Mouse (Mus musculus) forebrain, postnatal 0 days (tissue): Measurements from ENCODE around the gene Olfr1423. TPM values are rescaled to one million over a fixed set of nuclear protein-coding genes. Genes with fewer than 3 reads are reported as not detected.
"Not testable (repeated sequence)": the region's sequence is repeated elsewhere in the genome, so short reads cannot be mapped to it uniquely, and the experiment has no call there.

Experiments used
- ATAC-seq: fragments of 200-750 bp; cut with Nextera tagmentation; 2 replicates; pipeline ENCODE4 v1.8.0; 2017; ENCODE audit warnings: mild to moderate bottlenecking, moderate library complexity
- DNase-seq: peaks from one replicate; pipeline ENCODE4 v3.0.0-alpha.2; 2015
- H3K27ac ChIP-seq: fragments of 300-500 bp; sonication (generic); 2 replicates; pipeline ENCODE4 v1.5.1; 2014; ENCODE audit warnings: low read depth, mild to moderate bottlenecking, antibody characterized with exemption, low read length, moderate library complexity, mixed read lengths
- H3K27me3 ChIP-seq: fragments of 300-500 bp; sonication (generic); 2 replicates; pipeline ENCODE4 v1.6.1; 2014; ENCODE audit warnings: mild to moderate bottlenecking, low read length, mixed read lengths; ENCODE audit not compliant: insufficient read depth
- H3K36me3 ChIP-seq: fragments of 300-500 bp; sonication (generic); 2 replicates; pipeline ENCODE4 v1.6.1; 2014; ENCODE audit warnings: mild to moderate bottlenecking, moderate library complexity; ENCODE audit not compliant: insufficient read depth
- H3K4me1 ChIP-seq: fragments of 300-500 bp; sonication (generic); 2 replicates; pipeline ENCODE4 v1.6.1; 2014; ENCODE audit warnings: antibody characterized with exemption; ENCODE audit not compliant: insufficient read depth
- H3K4me2 ChIP-seq: fragments of 300-500 bp; sonication (generic); 2 replicates; pipeline ENCODE4 v1.6.1; 2014; ENCODE audit warnings: low read depth, mild to moderate bottlenecking, moderate library complexity
- H3K4me3 ChIP-seq: fragments of 300-500 bp; sonication (generic); 2 replicates; pipeline ENCODE4 v1.5.1; 2014; ENCODE audit warnings: low read depth, low read length, mixed read lengths
- H3K9ac ChIP-seq: fragments of 300-500 bp; sonication (generic); 2 replicates; pipeline ENCODE4 v1.6.1; 2014; ENCODE audit warnings: mild to moderate bottlenecking
- H3K9me3 ChIP-seq: fragments of 300-500 bp; sonication (generic); 2 replicates; pipeline ENCODE4 v1.6.1; 2016; ENCODE audit warnings: low read length
- CTCF ChIP-seq: sonication (generic); IDR thresholded peaks from 2 replicates; pipeline ENCODE4 v1.5.1; 2016; ENCODE audit warnings: antibody characterized with exemption, control low read depth, low read depth
- WGBS: fragments of 180-500 bp; shearing (Covaris S2); extraction: QIAGEN DNeasy Blood & Tissue Kit; methylation state at CpG from one replicate; pipeline ENCODE4 v1.1.7; 2014; 5-methylcytosine and 5-hydroxymethylcytosine counted together
- polyA plus RNA-seq: library from polyadenylated mRNA; unstranded; fragments of >200 nt; fragmentation: Nextera tagmentation; extraction: Ambion mirVana; gene quantifications from 2 replicates; pipeline ENCODE4 v1.2.1, GENCODE M21; 2015
- total RNA-seq: library from RNA; depleted of rRNA; stranded (reverse); fragments of >200 nt; gene quantifications from 2 replicates; pipeline ENCODE4 v1.2.3, GENCODE M21; 2014; rRNA removed

Gene Olfr1423
- total RNA-seq (not detected in 2 replicates), polyA plus RNA-seq (not detected in 2 replicates)

DNA sequence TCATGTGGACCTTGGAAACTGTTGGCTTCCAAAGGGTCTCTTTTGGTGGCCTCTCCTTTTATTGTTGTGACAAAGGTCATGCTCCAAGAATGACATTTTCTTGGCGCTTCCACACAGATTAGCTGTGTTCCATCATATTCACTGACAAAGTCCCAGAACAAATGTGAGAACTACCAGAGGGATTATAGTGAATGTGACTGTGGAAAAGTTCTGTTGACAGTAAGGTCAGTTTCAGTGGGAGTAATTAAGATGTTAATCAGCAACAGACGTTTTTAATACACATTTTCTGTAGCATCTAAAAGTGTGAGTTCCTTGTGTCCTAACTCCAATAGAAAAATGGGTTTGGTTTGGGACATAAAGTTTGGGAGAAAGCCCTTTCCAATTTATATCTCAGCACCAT, at the start of gene Olfr1423:
Gene Olfr1423, minus strand, starts transcription at position 101 of the 400 bp plus-strand sequence.
- Histone ChIP-seq H3K9ac (no peak within 1 kb of the TSS), H3K27me3 (no peaks in the 10 kb centered on the region), H3K27ac (no peak within 1 kb of the TSS), H3K4me1 (no peaks in the 10 kb centered on the region), H3K9me3 (no peaks in the 10 kb centered on the region), H3K36me3 (no peaks in the 10 kb centered on the region), H3K4me3 (no peak within 1 kb of the TSS), H3K4me2 (no peak within 1 kb of the TSS)
- DNase-seq (no peak), ATAC-seq (no peak)
- WGBS, result 72% methylated on average over 2 of the region's 2 CpGs
- no peak for TF ChIP-seq CTCF

DNA sequence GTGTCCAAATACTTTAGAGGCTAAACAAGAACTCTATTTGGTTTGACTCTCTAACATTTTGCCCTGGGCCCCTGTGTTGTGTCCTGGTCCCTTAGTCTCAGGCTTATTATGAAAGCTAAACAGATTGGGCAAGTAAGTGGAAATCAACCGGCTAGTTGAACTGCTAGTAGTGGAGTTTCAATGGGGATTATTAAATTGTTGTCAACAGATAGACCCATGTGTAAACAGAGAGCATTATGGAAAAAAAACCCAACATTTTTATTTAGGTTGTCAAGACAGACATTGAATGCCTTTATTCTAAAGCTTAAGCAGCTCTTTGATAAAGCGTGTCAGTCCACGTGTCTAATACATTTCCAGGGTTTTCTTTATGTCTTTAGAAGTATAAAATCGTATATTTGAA, 36.5 kb upstream of the Olfr1423 start, which contains the start of gene Olfr1425:
Gene Olfr1425, minus strand, starts transcription at position 101 of the 400 bp plus-strand sequence.
- ATAC-seq, H3K9ac ChIP-seq, H3K9me3 ChIP-seq, H3K27ac ChIP-seq, H3K4me3 ChIP-seq, H3K4me1 ChIP-seq, H3K4me2 ChIP-seq, DNase-seq, H3K36me3 ChIP-seq, H3K27me3 ChIP-seq: not testable (repeated sequence)
- 79% methylated on average over 4 of the region's 4 CpGs for WGBS

DNA sequence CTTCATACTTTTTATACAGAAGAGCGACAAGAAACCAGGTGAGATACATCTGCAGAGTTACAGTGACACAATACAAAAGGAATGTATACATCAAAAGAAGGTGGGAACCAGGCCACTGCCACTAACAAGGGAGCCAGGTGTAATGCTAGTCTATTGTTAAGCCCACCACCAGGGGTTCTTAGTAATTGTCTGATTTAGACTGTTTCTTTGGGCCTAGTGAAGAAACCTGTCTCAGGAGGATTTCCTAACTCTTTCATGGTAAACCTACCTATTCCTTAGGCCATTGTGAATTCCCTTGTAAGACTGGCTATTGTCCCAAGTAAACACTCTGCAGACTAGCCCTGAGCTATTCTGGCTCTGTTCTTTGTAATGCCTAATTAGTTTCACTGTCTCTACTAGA, 28.4 kb upstream of the Olfr1423 start:
- not testable (repeated sequence) for H3K4me1 ChIP-seq, H3K9me3 ChIP-seq, DNase-seq, H3K4me3 ChIP-seq, H3K27ac ChIP-seq, H3K9ac ChIP-seq, H3K36me3 ChIP-seq, ATAC-seq, H3K27me3 ChIP-seq, H3K4me2 ChIP-seq
- WGBS, result 87% methylated on average over 1 of the region's 1 CpGs

GRCm38 (mm10) chr19:12067806-12068205, 26.7 kb upstream of the Olfr1423 start:
- H3K9ac ChIP-seq, H3K4me2 ChIP-seq, DNase-seq, H3K4me3 ChIP-seq, H3K4me1 ChIP-seq, H3K36me3 ChIP-seq, ATAC-seq, H3K27ac ChIP-seq, H3K9me3 ChIP-seq, H3K27me3 ChIP-seq: not testable (repeated sequence)
- WGBS, result 52% methylated on average over 1 of the region's 1 CpGs

- not testable (repeated sequence) for H3K9ac ChIP-seq, H3K4me3 ChIP-seq, ATAC-seq, H3K27ac ChIP-seq, H3K4me2 ChIP-seq, H3K27me3 ChIP-seq, H3K4me1 ChIP-seq, DNase-seq, H3K36me3 ChIP-seq, H3K9me3 ChIP-seq
- 86% methylated on average over 1 of the region's 1 CpGs for WGBS
These were observed 21.5 kb upstream of the Olfr1423 start, which contains the start of gene Olfr1424 for GRCm38 (mm10) chr19:12062582-12062981. TSS of gene Olfr1424 (minus strand) at chr19:12062682.

GRCm38 (mm10) chr19:12043163-12043562, 2.0 kb upstream of the Olfr1423 start:
- no peak for ATAC-seq
- H3K9ac ChIP-seq, result no peak overlapping the region
- H3K36me3 ChIP-seq, result no peaks in the 10 kb centered on the region
- no peaks in the 10 kb centered on the region for H3K9me3 ChIP-seq
- no peaks in the 10 kb centered on the region for H3K27me3 ChIP-seq
- no peak for DNase-seq
- WGBS, result 89% methylated on average over 5 of the region's 5 CpGs
- H3K4me2 ChIP-seq, result no peak overlapping the region
- no peak for TF ChIP-seq CTCF
- H3K27ac ChIP-seq, result no peak overlapping the region
- no peaks in the 10 kb centered on the region for H3K4me1 ChIP-seq
- H3K4me3 ChIP-seq, result no peak overlapping the region

DNA sequence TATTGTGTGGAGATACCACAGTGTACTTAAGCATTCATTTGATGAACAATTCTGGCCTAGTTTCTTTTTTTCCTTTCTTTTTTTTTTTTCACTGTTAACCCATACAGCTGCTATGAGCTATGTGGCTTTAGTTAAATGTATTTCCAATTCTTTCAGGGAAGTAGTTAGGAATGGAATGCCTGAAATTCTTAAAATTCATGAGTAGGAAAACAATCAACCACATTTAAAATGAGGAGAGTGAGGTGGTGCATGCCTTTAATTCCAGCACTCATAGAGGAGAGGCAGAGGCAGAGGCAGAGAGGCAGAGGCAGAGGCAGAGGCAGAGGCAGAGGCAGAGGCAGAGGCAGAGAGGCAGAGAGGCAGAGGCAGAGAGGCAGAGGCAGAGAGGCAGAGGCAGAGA, 3.4 kb downstream of the Olfr1423 start:
- no peak for DNase-seq
- H3K9me3 ChIP-seq, result no peaks in the 10 kb centered on the region
- H3K4me2 ChIP-seq, result no peak overlapping the region
- no peak overlapping the region for H3K4me3 ChIP-seq
- no peaks in the 10 kb centered on the region for H3K4me1 ChIP-seq
- no peaks in the 10 kb centered on the region for H3K36me3 ChIP-seq
- H3K27me3 ChIP-seq, result no peaks in the 10 kb centered on the region
- no peak overlapping the region for H3K9ac ChIP-seq
- TF ChIP-seq CTCF, result no peak
- H3K27ac ChIP-seq, result no peak overlapping the region
- no peak for ATAC-seq

DNA sequence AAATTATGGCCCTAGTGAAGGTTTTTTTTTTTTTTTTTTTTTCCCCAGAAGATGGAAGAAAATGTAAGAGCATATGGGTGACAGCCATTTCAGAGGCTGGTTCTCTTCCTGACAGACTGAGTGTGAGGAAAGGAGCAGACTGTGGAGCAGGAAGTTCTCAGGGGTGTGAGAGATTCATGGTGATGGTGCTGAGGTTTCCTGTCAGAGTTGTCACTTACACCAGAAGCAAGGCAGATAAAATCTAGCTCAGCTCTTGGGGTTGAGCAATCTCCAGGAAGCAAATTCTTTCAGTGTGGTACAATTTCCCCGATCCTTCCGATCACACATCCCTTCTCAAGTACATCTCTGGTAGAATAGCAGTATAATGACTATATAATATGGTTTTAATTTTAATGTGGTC, 14.5 kb downstream of the Olfr1423 start:
- no peak for DNase-seq
- ATAC-seq, result peak; percentile 93
- no peaks in the 10 kb centered on the region for H3K36me3 ChIP-seq
- no peak overlapping the region for H3K4me2 ChIP-seq
- H3K27me3 ChIP-seq, result no peaks in the 10 kb centered on the region
- H3K4me3 ChIP-seq, result no peak overlapping the region
- H3K27ac ChIP-seq, result no peak overlapping the region
- no peak overlapping the region for H3K9ac ChIP-seq
- 79% methylated on average over 2 of the region's 2 CpGs for WGBS
- no peak for TF ChIP-seq CTCF
- H3K9me3 ChIP-seq, result no peaks in the 10 kb centered on the region
- H3K4me1 ChIP-seq, result no peaks in the 10 kb centered on the region
